Mouse (Mus musculus): ENCODE measurements around the gene Gpbar1. TPM values are rescaled to one million over a fixed set of nuclear protein-coding genes. Genes with fewer than 3 reads are reported as not detected.
"Not testable (repeated sequence)": the region's sequence is repeated elsewhere in the genome, so short reads cannot be mapped to it uniquely, and the experiment has no call there.

Gene Gpbar1
- polyA plus RNA-seq, 1 experiment from 2014 or later = 0.37 TPM

DNA sequence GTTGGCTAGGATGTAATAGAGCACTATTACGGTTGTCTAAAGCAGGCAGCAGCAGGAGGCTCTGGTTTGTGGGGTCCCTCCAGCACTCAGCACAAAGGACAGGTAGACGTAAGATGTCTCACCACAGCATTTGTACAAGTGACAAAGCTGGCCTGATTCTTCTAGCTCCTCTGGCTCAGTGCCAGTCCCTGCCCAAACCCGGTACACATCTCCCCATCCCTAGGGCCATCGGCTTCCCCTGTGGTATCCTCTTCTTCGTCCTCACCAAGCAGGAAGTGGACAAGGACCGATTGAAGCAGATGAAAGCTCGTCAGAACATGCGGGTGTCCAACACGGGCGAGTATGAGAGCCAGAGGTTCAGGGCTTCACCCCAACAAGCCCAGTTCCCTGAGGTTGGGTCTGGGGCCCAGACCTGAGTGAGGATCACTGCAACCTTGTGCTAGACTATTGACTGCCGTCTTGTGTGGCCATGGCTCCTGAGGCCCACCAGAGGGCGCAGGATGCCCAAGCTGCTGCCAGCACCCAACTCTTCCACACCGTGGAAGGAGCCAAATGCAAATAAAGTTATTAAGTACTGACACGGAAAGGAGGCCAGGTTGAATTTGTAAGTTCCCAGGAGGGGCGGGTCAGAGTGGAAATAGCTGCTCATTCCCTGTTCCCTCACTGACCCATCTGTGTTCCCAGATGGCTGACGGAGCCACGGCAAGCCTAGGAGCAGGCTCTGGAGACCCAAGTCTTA lies 8.7 kb downstream of the Gpbar1 start:
- peaks cover 54% of the 10 kb centered on the region for H3K36me3 ChIP-seq
- not testable (repeated sequence) for H3K9ac ChIP-seq; H3K4me2 ChIP-seq; ATAC-seq (ENCODE audit: insufficient number of reproducible peaks, low FRiP score); H3K9me3 ChIP-seq (replicated peaks); H3K27me3 ChIP-seq (replicated peaks); H3K4me3 ChIP-seq; H3K27ac ChIP-seq (ENCODE audit: poor library complexity, severe bottlenecking)
- H3K4me1 ChIP-seq (replicated peaks) = peaks cover 75% of the 10 kb centered on the region
- WGBS = 56% methylated on average over 15 of the region's 17 CpGs

- Histone ChIP-seq H3K27ac (ENCODE audit: poor library complexity, severe bottlenecking) (peak overlapping the region; percentile 91; the same call in 1 of the 2 replicates), H3K36me3 (peaks cover 54% of the 10 kb centered on the region), H3K9ac (peak overlapping the region; percentile 46), H3K27me3 (replicated peaks) (no peaks in the 10 kb centered on the region), H3K9me3 (replicated peaks) (no peaks in the 10 kb centered on the region), H3K4me2 (no peak overlapping the region), H3K4me1 (replicated peaks) (peaks cover 77% of the 10 kb centered on the region), H3K4me3 (no peak overlapping the region)
- WGBS = 74% methylated on average over 4 of the region's 4 CpGs
- ATAC-seq (ENCODE audit: insufficient number of reproducible peaks, low FRiP score) = no peak
Measured at GRCm38 (mm10) chr1:74288327-74288726, 10.0 kb downstream of the Gpbar1 start.

DNA sequence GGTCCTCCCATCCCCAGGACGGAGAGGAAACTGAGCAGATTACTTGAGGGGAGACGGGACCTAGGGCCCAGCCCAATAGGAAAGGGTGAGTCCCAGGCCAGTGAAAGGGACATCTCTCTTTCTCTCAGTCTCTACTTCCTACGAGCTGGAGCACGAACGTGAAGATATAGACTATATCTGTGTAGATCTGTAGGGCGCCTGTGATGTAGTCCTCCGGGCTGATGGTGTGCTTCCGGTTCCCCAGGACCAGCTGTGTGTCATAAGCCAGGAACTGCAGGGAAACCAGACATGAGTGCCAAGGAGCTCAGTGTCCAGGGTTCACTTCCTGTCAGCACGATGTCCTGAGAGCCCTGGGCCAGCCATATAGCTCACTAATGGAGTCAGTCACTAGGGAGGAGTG lies 10.9 kb downstream of the Gpbar1 start:
- Histone ChIP-seq H3K9me3 (replicated peaks) (no peaks in the 10 kb centered on the region), H3K27ac (ENCODE audit: poor library complexity, severe bottlenecking) (peak overlapping the region; percentile 91), H3K4me2 (no peak overlapping the region), H3K27me3 (replicated peaks) (no peaks in the 10 kb centered on the region), H3K36me3 (peaks cover 63% of the 10 kb centered on the region), H3K4me1 (replicated peaks) (peaks cover 79% of the 10 kb centered on the region), H3K4me3 (no peak overlapping the region), H3K9ac (peak overlapping the region; percentile 46; the same call in 1 of the 2 replicates)
- WGBS = 73% methylated on average over 9 of the region's 9 CpGs
- ATAC-seq (ENCODE audit: insufficient number of reproducible peaks, low FRiP score) = no peak

DNA sequence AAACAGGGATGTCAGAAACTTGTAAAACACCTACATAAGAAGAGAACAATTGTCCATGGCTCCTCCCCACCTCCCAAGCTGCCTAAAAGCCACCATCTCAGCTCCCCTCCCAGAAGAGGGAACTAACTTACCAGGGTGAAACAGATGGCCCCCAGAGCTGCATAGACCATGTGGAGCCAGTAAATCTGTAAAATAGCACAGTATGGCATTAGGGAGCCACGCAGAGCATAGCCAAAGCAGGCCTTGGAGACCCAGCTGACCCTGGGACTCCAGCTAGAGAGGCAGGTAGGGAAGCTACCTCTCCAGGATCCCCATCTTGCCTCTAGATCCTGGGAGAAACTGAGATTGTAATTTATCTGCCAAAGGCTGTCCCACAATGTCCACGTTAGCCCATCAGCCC lies 11.4 kb downstream of the Gpbar1 start:
- Histone ChIP-seq H3K4me2 (0 out of 2 replicates have a peak overlapping the region, but pooled peaks have one; percentile 20), H3K27ac (ENCODE audit: poor library complexity, severe bottlenecking) (peak overlapping the region; percentile 91), H3K4me3 (no peak overlapping the region), H3K9me3 (replicated peaks) (no peaks in the 10 kb centered on the region), H3K4me1 (replicated peaks) (peaks cover 84% of the 10 kb centered on the region), H3K9ac (peak overlapping the region; percentile 46; the same call in 1 of the 2 replicates), H3K36me3 (peaks cover 63% of the 10 kb centered on the region), H3K27me3 (replicated peaks) (no peaks in the 10 kb centered on the region)
- 45% methylated on average over 2 of the region's 2 CpGs for WGBS
- no peak for ATAC-seq (ENCODE audit: insufficient number of reproducible peaks, low FRiP score)

DNA sequence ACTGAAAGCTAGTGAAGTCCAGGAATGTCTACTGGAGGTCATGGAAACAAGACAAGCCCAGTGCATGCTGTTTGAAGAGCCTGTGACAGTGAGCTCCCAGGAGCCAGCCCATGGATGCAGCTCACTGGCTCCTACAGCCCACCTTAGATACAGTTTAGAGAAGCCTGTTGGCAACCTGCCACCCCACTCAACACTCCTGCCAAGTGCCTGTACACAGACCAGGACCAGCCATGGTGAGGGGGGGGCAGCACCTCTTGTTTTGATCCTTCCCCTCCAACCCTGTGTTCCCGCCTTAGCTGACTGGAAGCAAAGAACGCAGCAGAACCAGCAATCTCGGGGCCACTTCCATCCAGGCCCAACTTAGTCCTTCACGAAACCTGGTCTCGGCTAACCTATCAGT lies 11.8 kb downstream of the Gpbar1 start:
- peak; percentile 76 for ATAC-seq (ENCODE audit: insufficient number of reproducible peaks, low FRiP score)
- WGBS = 41% methylated on average over 5 of the region's 5 CpGs
- Histone ChIP-seq H3K4me3 (no peak overlapping the region), H3K27me3 (replicated peaks) (no peaks in the 10 kb centered on the region), H3K36me3 (peaks cover 63% of the 10 kb centered on the region), H3K9me3 (replicated peaks) (no peaks in the 10 kb centered on the region), H3K4me2 (0 out of 2 replicates have a peak overlapping the region, but pooled peaks have one; percentile 4), H3K4me1 (replicated peaks) (peaks cover 88% of the 10 kb centered on the region), H3K27ac (ENCODE audit: poor library complexity, severe bottlenecking) (peak overlapping the region; percentile 91), H3K9ac (0 out of 2 replicates have a peak overlapping the region, but pooled peaks have one; percentile 46)

DNA sequence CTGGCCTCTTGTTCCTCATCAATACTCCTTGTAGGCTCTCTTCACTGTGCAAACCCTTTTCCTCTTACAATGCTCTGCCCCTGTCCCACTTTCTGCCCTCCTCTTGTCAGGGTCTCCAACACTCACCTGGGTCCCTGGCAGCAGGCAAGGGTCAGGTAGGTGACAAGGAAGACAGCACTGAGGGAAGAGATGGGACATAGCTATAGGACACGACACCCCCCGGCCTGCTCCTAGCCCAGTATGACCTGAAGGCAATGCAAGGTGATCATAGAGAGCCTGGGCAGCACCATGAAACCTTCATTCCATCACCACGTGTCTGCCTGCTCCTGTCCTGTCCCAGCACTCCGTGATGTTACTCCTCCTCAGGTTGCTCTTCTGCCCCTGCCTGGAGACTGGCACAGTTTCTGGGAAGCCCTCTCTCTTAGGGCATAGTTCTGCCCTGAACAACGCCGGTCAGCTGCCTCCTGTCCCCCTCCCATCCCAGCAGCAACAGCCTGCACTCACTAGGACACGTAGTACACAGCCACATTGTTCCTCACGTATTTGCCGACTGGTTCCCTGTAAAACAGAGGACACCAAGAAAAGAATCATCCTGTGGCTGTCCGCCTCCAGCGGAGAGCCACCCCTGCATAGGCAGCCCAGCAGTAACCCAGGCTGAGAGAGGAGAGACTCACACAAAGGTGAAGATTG lies 14.1 kb downstream of the Gpbar1 start:
- no peak overlapping the region for H3K27ac ChIP-seq (ENCODE audit: poor library complexity, severe bottlenecking)

GRCm38 (mm10) chr1:74293306-74293960 lies 15.1 kb downstream of the Gpbar1 start:
- 81% methylated on average over 8 of the region's 8 CpGs for WGBS
- Histone ChIP-seq H3K27me3 (replicated peaks) (no peaks in the 10 kb centered on the region), H3K4me1 (replicated peaks) (peaks cover 98% of the 10 kb centered on the region), H3K4me2 (no peak overlapping the region), H3K9me3 (replicated peaks) (no peaks in the 10 kb centered on the region), H3K9ac (no peak overlapping the region), H3K4me3 (no peak overlapping the region), H3K36me3 (peaks cover 49% of the 10 kb centered on the region), H3K27ac (ENCODE audit: poor library complexity, severe bottlenecking) (peak overlapping the region; percentile 99)
- ATAC-seq (ENCODE audit: insufficient number of reproducible peaks, low FRiP score) = no peak

More for the DNA sequence above, 14.1 kb downstream of the Gpbar1 start:
- H3K9me3 ChIP-seq (replicated peaks) = no peaks in the 10 kb centered on the region
- H3K27me3 ChIP-seq (replicated peaks) = no peaks in the 10 kb centered on the region
- peaks cover 56% of the 10 kb centered on the region for H3K36me3 ChIP-seq
- H3K9ac ChIP-seq = no peak overlapping the region
- H3K4me1 ChIP-seq (replicated peaks) = peaks cover 95% of the 10 kb centered on the region
- no peak for ATAC-seq (ENCODE audit: insufficient number of reproducible peaks, low FRiP score)
- WGBS = 85% methylated on average over 11 of the region's 11 CpGs
- no peak overlapping the region for H3K4me3 ChIP-seq
- no peak overlapping the region for H3K4me2 ChIP-seq

- Histone ChIP-seq H3K27ac (ENCODE audit: poor library complexity, severe bottlenecking) (peak overlapping the region; percentile 99), H3K36me3 (peaks cover 46% of the 10 kb centered on the region)
- no peak for ATAC-seq (ENCODE audit: insufficient number of reproducible peaks, low FRiP score)
Measured at GRCm38 (mm10) chr1:74294090-74294643, 15.8 kb downstream of the Gpbar1 start.

GRCm38 (mm10) chr1:74294733-74295455 lies 16.5 kb downstream of the Gpbar1 start:
- H3K36me3 ChIP-seq = peaks cover 42% of the 10 kb centered on the region
- WGBS = 78% methylated on average over 6 of the region's 6 CpGs
- peaks cover 98% of the 10 kb centered on the region for H3K4me1 ChIP-seq (replicated peaks)
- no peak overlapping the region for H3K4me3 ChIP-seq
- ATAC-seq (ENCODE audit: insufficient number of reproducible peaks, low FRiP score) = peak; percentile 1; the same call in 1 of the 2 replicates
- peak overlapping the region; percentile 99 for H3K27ac ChIP-seq (ENCODE audit: poor library complexity, severe bottlenecking)
- H3K4me2 ChIP-seq = peak overlapping the region; percentile 68
- no peaks in the 10 kb centered on the region for H3K27me3 ChIP-seq (replicated peaks)
- H3K9me3 ChIP-seq (replicated peaks) = no peaks in the 10 kb centered on the region
- peak overlapping the region; percentile 65; the same call in 1 of the 2 replicates for H3K9ac ChIP-seq

More at GRCm38 (mm10) chr1:74294090-74294643, 15.8 kb downstream of the Gpbar1 start:
- no peaks in the 10 kb centered on the region for H3K9me3 ChIP-seq (replicated peaks)
- WGBS = 66% methylated on average over 3 of the region's 3 CpGs
- no peak overlapping the region for H3K9ac ChIP-seq
- H3K27me3 ChIP-seq (replicated peaks) = no peaks in the 10 kb centered on the region
- no peak overlapping the region for H3K4me3 ChIP-seq
- H3K4me1 ChIP-seq (replicated peaks) = peaks cover 98% of the 10 kb centered on the region
- no peak overlapping the region for H3K4me2 ChIP-seq

GRCm38 (mm10) chr1:74295456-74296171 lies 17.3 kb downstream of the Gpbar1 start:
- Histone ChIP-seq H3K9ac (peak overlapping the region; percentile 65), H3K4me1 (replicated peaks) (peaks cover 98% of the 10 kb centered on the region), H3K4me3 (peak overlapping the region; percentile 27), H3K4me2 (peak overlapping the region; percentile 68), H3K27ac (ENCODE audit: poor library complexity, severe bottlenecking) (peak overlapping the region; percentile 99), H3K27me3 (replicated peaks) (no peaks in the 10 kb centered on the region), H3K36me3 (peaks cover 40% of the 10 kb centered on the region), H3K9me3 (replicated peaks) (no peaks in the 10 kb centered on the region)
- ATAC-seq (ENCODE audit: insufficient number of reproducible peaks, low FRiP score) = peak; percentile 89
- 4% methylated on average over 9 of the region's 9 CpGs for WGBS

Measured in heart, embryonic 12.5 days (tissue).